Mouse (Mus musculus): ENCODE measurements at regions not wholly inside any gene's neighbourhood (a gene's known extent, or its start where the extent isn't known, plus 50 kb on each side); places are given as distances from the start of the nearest gene placed in this dataset.

GRCm38 (mm10) chr13:52014566-52014965 lies 168.1 kb downstream of the Gadd45g start:
- Histone ChIP-seq H3K4me1 (peaks cover 39% of the 10 kb centered on the region), H3K27me3 (ENCODE audit: low read depth, poor library complexity, severe bottlenecking) (no peaks in the 10 kb centered on the region), H3K36me3 (no peaks in the 10 kb centered on the region), H3K27ac (peak overlapping the region; percentile 85), H3K4me3 (no peak overlapping the region), H3K9me3 (replicated peaks) (no peaks in the 10 kb centered on the region)
- DNase-seq (ENCODE audit: low spot score) = no peak
- 67% methylated on average over 7 of the region's 7 CpGs for WGBS

GRCm38 (mm10) chr13:52015066-52015465 lies 168.6 kb downstream of the Gadd45g start:
- Histone ChIP-seq H3K27ac (peak overlapping the region; percentile 85), H3K4me1 (peaks cover 39% of the 10 kb centered on the region), H3K36me3 (no peaks in the 10 kb centered on the region), H3K9me3 (replicated peaks) (no peaks in the 10 kb centered on the region), H3K27me3 (ENCODE audit: low read depth, poor library complexity, severe bottlenecking) (no peaks in the 10 kb centered on the region), H3K4me3 (no peak overlapping the region)
- 9% methylated on average over 4 of the region's 4 CpGs for WGBS
- DNase-seq (ENCODE audit: low spot score) = no peak

- Histone ChIP-seq H3K4me1 (peaks cover 40% of the 10 kb centered on the region), H3K4me3 (0 out of 2 replicates have a peak overlapping the region, but pooled peaks have one; percentile 16), H3K27me3 (ENCODE audit: low read depth, poor library complexity, severe bottlenecking) (no peaks in the 10 kb centered on the region), H3K27ac (peak overlapping the region; percentile 85), H3K36me3 (no peaks in the 10 kb centered on the region), H3K9me3 (replicated peaks) (no peaks in the 10 kb centered on the region)
- WGBS = 10% methylated on average over 5 of the region's 5 CpGs
- DNase-seq (ENCODE audit: low spot score) = peak; percentile 82
Measured at GRCm38 (mm10) chr13:52015496-52015895, 169.0 kb downstream of the Gadd45g start.

GRCm38 (mm10) chr13:52017598-52018190 lies 171.2 kb downstream of the Gadd45g start:
- H3K9me3 ChIP-seq (replicated peaks) = no peaks in the 10 kb centered on the region
- H3K27ac ChIP-seq = peak overlapping the region; percentile 42; the same call in 1 of the 2 replicates
- 90% methylated on average over 11 of the region's 11 CpGs for WGBS
- H3K4me3 ChIP-seq = no peak overlapping the region
- DNase-seq (ENCODE audit: low spot score) = no peak
- H3K36me3 ChIP-seq = no peaks in the 10 kb centered on the region
- H3K27me3 ChIP-seq (ENCODE audit: low read depth, poor library complexity, severe bottlenecking) = no peaks in the 10 kb centered on the region
- H3K4me1 ChIP-seq = peaks cover 58% of the 10 kb centered on the region

GRCm38 (mm10) chr13:52019647-52020046 lies 173.2 kb downstream of the Gadd45g start:
- Histone ChIP-seq H3K4me3 (no peak overlapping the region), H3K9me3 (replicated peaks) (no peaks in the 10 kb centered on the region), H3K27ac (0 out of 2 replicates have a peak overlapping the region, but pooled peaks have one; percentile 15), H3K4me1 (peaks cover 60% of the 10 kb centered on the region), H3K36me3 (no peaks in the 10 kb centered on the region), H3K27me3 (ENCODE audit: low read depth, poor library complexity, severe bottlenecking) (no peaks in the 10 kb centered on the region)
- WGBS = 91% methylated on average over 8 of the region's 8 CpGs
- DNase-seq (ENCODE audit: low spot score) = no peak

GRCm38 (mm10) chr13:52021150-52021549 lies 174.7 kb downstream of the Gadd45g start:
- peaks cover 58% of the 10 kb centered on the region for H3K4me1 ChIP-seq
- WGBS = 12% methylated on average over 11 of the region's 11 CpGs
- DNase-seq (ENCODE audit: low spot score) = peak; percentile 57

GRCm38 (mm10) chr13:52021828-52022227 lies 175.3 kb downstream of the Gadd45g start:
- peaks cover 58% of the 10 kb centered on the region for H3K4me1 ChIP-seq
- no peak for DNase-seq (ENCODE audit: low spot score)
- H3K9me3 ChIP-seq (replicated peaks) = no peaks in the 10 kb centered on the region
- no peak overlapping the region for H3K4me3 ChIP-seq
- peak overlapping the region; percentile 46 for H3K27ac ChIP-seq
- 50% methylated on average over 6 of the region's 6 CpGs for WGBS
- no peaks in the 10 kb centered on the region for H3K36me3 ChIP-seq
- no peaks in the 10 kb centered on the region for H3K27me3 ChIP-seq (ENCODE audit: low read depth, poor library complexity, severe bottlenecking)

More at GRCm38 (mm10) chr13:52021150-52021549, 174.7 kb downstream of the Gadd45g start:
- Histone ChIP-seq H3K27me3 (ENCODE audit: low read depth, poor library complexity, severe bottlenecking) (no peaks in the 10 kb centered on the region), H3K4me3 (no peak overlapping the region), H3K27ac (peak overlapping the region; percentile 46), H3K9me3 (replicated peaks) (no peaks in the 10 kb centered on the region), H3K36me3 (no peaks in the 10 kb centered on the region)

GRCm38 (mm10) chr13:52022529-52022928 lies 176.1 kb downstream of the Gadd45g start:
- no peaks in the 10 kb centered on the region for H3K27me3 ChIP-seq (ENCODE audit: low read depth, poor library complexity, severe bottlenecking)
- no peaks in the 10 kb centered on the region for H3K36me3 ChIP-seq
- no peaks in the 10 kb centered on the region for H3K9me3 ChIP-seq (replicated peaks)
- DNase-seq (ENCODE audit: low spot score) = no peak
- no peak overlapping the region for H3K4me3 ChIP-seq
- H3K4me1 ChIP-seq = peaks cover 58% of the 10 kb centered on the region
- 84% methylated on average over 4 of the region's 4 CpGs for WGBS
- H3K27ac ChIP-seq = no peak overlapping the region

GRCm38 (mm10) chr13:52024349-52024748 lies 177.9 kb downstream of the Gadd45g start:
- Histone ChIP-seq H3K9me3 (replicated peaks) (no peaks in the 10 kb centered on the region), H3K36me3 (no peaks in the 10 kb centered on the region), H3K27ac (peak overlapping the region; percentile 76), H3K4me1 (peaks cover 73% of the 10 kb centered on the region), H3K27me3 (ENCODE audit: low read depth, poor library complexity, severe bottlenecking) (no peaks in the 10 kb centered on the region), H3K4me3 (peak overlapping the region; percentile 24; the same call in 1 of the 2 replicates)
- WGBS = 41% methylated on average over 2 of the region's 2 CpGs
- no peak for DNase-seq (ENCODE audit: low spot score)

GRCm38 (mm10) chr13:52024832-52025481 lies 178.5 kb downstream of the Gadd45g start:
- Histone ChIP-seq H3K27ac (peak overlapping the region; percentile 76), H3K36me3 (no peaks in the 10 kb centered on the region), H3K4me3 (peak overlapping the region; percentile 24; the same call in 1 of the 2 replicates), H3K9me3 (replicated peaks) (no peaks in the 10 kb centered on the region), H3K4me1 (peaks cover 75% of the 10 kb centered on the region), H3K27me3 (ENCODE audit: low read depth, poor library complexity, severe bottlenecking) (no peaks in the 10 kb centered on the region)
- peak; percentile 70 for DNase-seq (ENCODE audit: low spot score)
- 15% methylated on average over 18 of the region's 18 CpGs for WGBS

GRCm38 (mm10) chr13:52025482-52025848 lies 179.0 kb downstream of the Gadd45g start:
- WGBS = 63% methylated on average over 5 of the region's 5 CpGs
- Histone ChIP-seq H3K27ac (peak overlapping the region; percentile 76), H3K4me1 (peaks cover 79% of the 10 kb centered on the region), H3K9me3 (replicated peaks) (no peaks in the 10 kb centered on the region), H3K4me3 (0 out of 2 replicates have a peak overlapping the region, but pooled peaks have one; percentile 8), H3K27me3 (ENCODE audit: low read depth, poor library complexity, severe bottlenecking) (no peaks in the 10 kb centered on the region), H3K36me3 (no peaks in the 10 kb centered on the region)
- no peak for DNase-seq (ENCODE audit: low spot score)

GRCm38 (mm10) chr13:52026291-52026690 lies 179.8 kb downstream of the Gadd45g start:
- no peak for DNase-seq (ENCODE audit: low spot score)
- H3K27ac ChIP-seq = no peak overlapping the region
- no peaks in the 10 kb centered on the region for H3K9me3 ChIP-seq (replicated peaks)
- 93% methylated on average over 7 of the region's 7 CpGs for WGBS
- H3K36me3 ChIP-seq = no peaks in the 10 kb centered on the region
- H3K4me1 ChIP-seq = peaks cover 75% of the 10 kb centered on the region
- no peak overlapping the region for H3K4me3 ChIP-seq
- H3K27me3 ChIP-seq (ENCODE audit: low read depth, poor library complexity, severe bottlenecking) = no peaks in the 10 kb centered on the region

GRCm38 (mm10) chr13:52029868-52030422 lies 183.5 kb downstream of the Gadd45g start:
- Histone ChIP-seq H3K4me1 (peaks cover 59% of the 10 kb centered on the region), H3K27ac (0 out of 2 replicates have a peak overlapping the region, but pooled peaks have one; percentile 11), H3K9me3 (replicated peaks) (no peaks in the 10 kb centered on the region), H3K36me3 (no peaks in the 10 kb centered on the region), H3K4me3 (no peak overlapping the region), H3K27me3 (ENCODE audit: low read depth, poor library complexity, severe bottlenecking) (no peaks in the 10 kb centered on the region)
- DNase-seq (ENCODE audit: low spot score) = no peak
- WGBS = 59% methylated on average over 3 of the region's 3 CpGs
